Comparison of ENCODE assay signal across 19 mouse cellular contexts in the genomic region with DNA sequence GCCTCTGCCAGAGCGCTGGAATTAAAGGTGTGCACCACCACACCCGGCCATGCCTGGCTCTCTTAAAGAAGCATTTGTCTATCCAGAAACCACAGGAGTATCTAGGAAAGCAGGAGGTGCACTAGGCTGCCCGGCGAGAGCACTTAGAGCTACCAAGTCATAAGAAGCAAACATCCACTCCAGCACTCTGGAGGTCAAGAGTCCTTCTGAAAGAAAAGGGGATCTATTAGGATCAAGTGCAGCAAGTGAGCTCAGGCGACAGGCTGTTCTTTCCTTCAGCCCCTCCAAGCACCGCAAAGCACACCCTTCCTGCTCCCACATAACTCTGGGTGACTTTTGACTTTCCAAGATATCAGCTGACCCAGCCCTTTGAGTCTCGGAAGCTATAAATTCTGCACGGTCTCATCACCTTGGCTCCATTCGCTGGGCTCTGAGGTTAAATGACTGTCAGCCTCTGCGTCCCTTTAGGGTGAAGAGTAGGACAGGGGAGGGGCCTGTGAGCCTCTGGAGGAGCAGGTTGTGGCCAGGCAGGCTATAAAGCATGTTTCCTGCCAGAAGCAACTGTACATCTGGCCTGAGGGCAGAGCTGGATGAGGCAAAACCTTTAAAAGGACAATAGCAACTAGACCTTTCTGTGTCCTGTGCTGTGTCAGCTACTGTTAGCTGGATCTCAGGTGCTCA. TPM values are rescaled to one million over a fixed set of nuclear protein-coding genes. Genes with fewer than 3 reads are reported as not detected.
DNase-seq lines count a peak whose midpoint lies in the region; ATAC-seq and TF ChIP-seq lines count a peak whose summit lies in the region.
"Had no signal": no experiment of that assay in that cellular context is flagged by ENCODE, and none has a peak within 500 bp of the region (broad histone marks: within the 10 kb centered on the region; RNA-seq: fewer than 3 reads in every experiment).

No protein-coding gene starts in this region.

- ATAC-seq in midbrain, embryonic 11.5 days (ENCODE audit: low FRiP score), result no peak
- no peak for ATAC-seq in midbrain, embryonic 15.5 days (replicated peaks)
- peak; percentile 10; the same call in 1 of the 2 replicates for ATAC-seq in kidney, postnatal 0 days (replicated peaks; ENCODE audit: low FRiP score, low read depth)
- ATAC-seq in lung, embryonic 15.5 days (ENCODE audit: borderline replicate concordance, extremely low read depth, low FRiP score, low TSS enrichment), result peak; percentile 75
- ATAC-seq: activated CD4-positive, CD25-positive, alpha-beta regulatory T cell, adult 4 months; forebrain, embryonic 15.5 days; inflammation-experienced regulatory T-cells, adult 6 months had no signal

- TF ChIP-seq CTCF in kidney, postnatal 0 days (IDR thresholded peaks at IDR 0.05; ENCODE audit: low read depth), result no peak

- no peak overlapping the region for H3K4me2 ChIP-seq in midbrain, embryonic 11.5 days
- no peak overlapping the region for H3K4me2 ChIP-seq in midbrain, embryonic 15.5 days
- 0 out of 2 replicates have a peak overlapping the region, but pooled peaks have one; percentile 4 for H3K4me2 ChIP-seq in kidney, postnatal 0 days (ENCODE audit: low read length)
- H3K4me2 ChIP-seq in lung, embryonic 15.5 days, result no peak overlapping the region
- H3K4me2 ChIP-seq: forebrain, embryonic 15.5 days; limb, embryonic 12.5 days; liver, embryonic 15.5 days; neural tube, embryonic 13.5 days had no signal

- no peaks in the 10 kb centered on the region for H3K27me3 ChIP-seq in midbrain, embryonic 11.5 days (ENCODE audit: control insufficient read depth, insufficient read depth, low read length)
- H3K27me3 ChIP-seq in midbrain, embryonic 15.5 days (replicated peaks), result no peaks in the 10 kb centered on the region
- no peaks in the 10 kb centered on the region for H3K27me3 ChIP-seq in kidney, postnatal 0 days (ENCODE audit: insufficient read depth, low read length)
- H3K27me3 ChIP-seq in lung, embryonic 15.5 days, result no peaks in the 10 kb centered on the region
- H3K27me3 ChIP-seq: forebrain, embryonic 15.5 days; limb, embryonic 12.5 days; liver, embryonic 15.5 days; neural tube, embryonic 13.5 days had no signal

- DNase-seq in midbrain, embryonic 11.5 days (ENCODE audit: low spot score, missing footprints), result peak; percentile 75
- peak; percentile 40 for DNase-seq in kidney, postnatal 0 days (ENCODE audit: low spot score)
- peak; percentile 22 for DNase-seq in mesoderm, embryonic 11.5 days (ENCODE audit: low read depth, low spot score)
- DNase-seq in urinary bladder, adult 18-20 months (ENCODE audit: low spot score in 2 of 2), result no peak
- DNase-seq in cerebellum, postnatal 25 days, result no peak
- DNase-seq in testis, postnatal 14 days (ENCODE audit: low spot score), result no peak
- DNase-seq: adrenal gland, postnatal 25 days; cerebellum, adult 9-10 months; spleen, adult 18-20 months had no signal

- no peaks in the 10 kb centered on the region for H3K36me3 ChIP-seq in midbrain, embryonic 11.5 days (ENCODE audit: control insufficient read depth, insufficient read depth, low read length)
- no peaks in the 10 kb centered on the region for H3K36me3 ChIP-seq in midbrain, embryonic 15.5 days (replicated peaks)
- H3K36me3 ChIP-seq in kidney, postnatal 0 days (ENCODE audit: insufficient read depth, low read length), result no peaks in the 10 kb centered on the region
- no peaks in the 10 kb centered on the region for H3K36me3 ChIP-seq in lung, embryonic 15.5 days
- H3K36me3 ChIP-seq: forebrain, embryonic 15.5 days; hindbrain, embryonic 10.5 days; limb, embryonic 12.5 days; liver, embryonic 15.5 days; neural tube, embryonic 13.5 days had no signal

- H3K9me3 ChIP-seq in midbrain, embryonic 11.5 days (ENCODE audit: control insufficient read depth, low read length), result no peaks in the 10 kb centered on the region
- no peaks in the 10 kb centered on the region for H3K9me3 ChIP-seq in midbrain, embryonic 15.5 days
- H3K9me3 ChIP-seq in kidney, postnatal 0 days (replicated peaks; ENCODE audit: low read length), result no peaks in the 10 kb centered on the region
- no peaks in the 10 kb centered on the region for H3K9me3 ChIP-seq in lung, embryonic 15.5 days
- H3K9me3 ChIP-seq: forebrain, embryonic 15.5 days; hindbrain, embryonic 10.5 days; limb, embryonic 12.5 days; liver, embryonic 15.5 days; neural tube, embryonic 13.5 days had no signal

- no peak overlapping the region for H3K4me3 ChIP-seq in midbrain, embryonic 11.5 days (ENCODE audit: low read depth, low read length)
- H3K4me3 ChIP-seq in midbrain, embryonic 15.5 days, result no peak overlapping the region
- H3K4me3 ChIP-seq in kidney, postnatal 0 days (replicated peaks; ENCODE audit: low read depth, low read length), result no peak overlapping the region
- H3K4me3 ChIP-seq in lung, embryonic 15.5 days, result no peak overlapping the region
- H3K4me3 ChIP-seq: forebrain, embryonic 15.5 days; hindbrain, embryonic 10.5 days; limb, embryonic 12.5 days; liver, embryonic 15.5 days; neural tube, embryonic 13.5 days had no signal

- H3K27ac ChIP-seq in midbrain, embryonic 11.5 days (ENCODE audit: low read depth, low read length), result no peak overlapping the region
- no peak overlapping the region for H3K27ac ChIP-seq in midbrain, embryonic 15.5 days
- H3K27ac ChIP-seq in kidney, postnatal 0 days, result no peak overlapping the region
- H3K27ac ChIP-seq in lung, embryonic 15.5 days, result peak overlapping the region; percentile 5
- H3K27ac ChIP-seq: forebrain, embryonic 15.5 days; hindbrain, embryonic 10.5 days; limb, embryonic 12.5 days; liver, embryonic 15.5 days; neural tube, embryonic 13.5 days had no signal

- H3K4me1 ChIP-seq in midbrain, embryonic 11.5 days (ENCODE audit: control insufficient read depth, insufficient read depth, low read length), result no peaks in the 10 kb centered on the region
- peaks cover 2% of the 10 kb centered on the region; the same call in 1 of the 2 replicates for H3K4me1 ChIP-seq in midbrain, embryonic 15.5 days
- H3K4me1 ChIP-seq in kidney, postnatal 0 days (replicated peaks; ENCODE audit: insufficient read depth, low read length), result 0 out of 2 replicates have a peak, but pooled peaks cover 5% of the 10 kb centered on the region
- H3K4me1 ChIP-seq in lung, embryonic 15.5 days, result peaks cover 7% of the 10 kb centered on the region; the same call in 1 of the 2 replicates
- H3K4me1 ChIP-seq: liver, embryonic 15.5 days had no signal

- WGBS in midbrain, embryonic 11.5 days, result 76% methylated on average over 10 of the region's 10 CpGs
- 80% methylated on average over 10 of the region's 10 CpGs for WGBS in midbrain, embryonic 15.5 days
- 32% methylated on average over 10 of the region's 10 CpGs for WGBS in kidney, postnatal 0 days
- WGBS in lung, embryonic 15.5 days, result 35% methylated on average over 10 of the region's 10 CpGs

- H3K9ac ChIP-seq in midbrain, embryonic 11.5 days (ENCODE audit: low read length), result no peak overlapping the region
- no peak overlapping the region for H3K9ac ChIP-seq in midbrain, embryonic 15.5 days
- H3K9ac ChIP-seq in kidney, postnatal 0 days (ENCODE audit: low read depth, low read length), result no peak overlapping the region
- no peak overlapping the region for H3K9ac ChIP-seq in lung, embryonic 15.5 days
- H3K9ac ChIP-seq: forebrain, embryonic 15.5 days; limb, embryonic 12.5 days; liver, embryonic 15.5 days; neural tube, embryonic 13.5 days had no signal

RNA-seq across cellular contexts. Expression of a gene that starts 58.9 kb away (rescaled TPM):
- 0.19 and 0.26 TPM in 2 replicates for polyA plus RNA-seq in midbrain, embryonic 11.5 days (2014; fragmentation: Nextera tagmentation; extraction: Ambion mirVana)
- polyA plus RNA-seq in midbrain, embryonic 15.5 days (2015; fragmentation: Nextera tagmentation; extraction: Ambion mirVana), result 1.7 and 1.8 TPM in 2 replicates
- not detected in 2 replicates for polyA plus RNA-seq in kidney, postnatal 0 days (2015; fragmentation: Nextera tagmentation; extraction: Ambion mirVana)
- polyA plus RNA-seq in lung, embryonic 15.5 days (2015; fragmentation: Nextera tagmentation; extraction: Ambion mirVana), result 1.8 and 2.1 TPM in 2 replicates
- polyA plus RNA-seq: activated CD4-positive, CD25-positive, alpha-beta regulatory T cell, adult 4 months; C2C12; inflammation-experienced regulatory T-cells, adult 6 months had no signal

Comparison
In these comparisons a context has a peak if more than half of its experiments do, and no peak if none do; other contexts are left out.
1. ATAC-seq: peak in kidney, postnatal 0 days (single experiment) and lung, embryonic 15.5 days (single experiment); none in midbrain, embryonic 11.5 days (single experiment) and midbrain, embryonic 15.5 days (single experiment).
2. DNase-seq: peak in midbrain, embryonic 11.5 days (single experiment), kidney, postnatal 0 days (single experiment) and mesoderm, embryonic 11.5 days (single experiment); none in urinary bladder, adult 18-20 months (0 of 2), cerebellum, postnatal 25 days (0 of 2) and testis, postnatal 14 days (single experiment).